Mouse (Mus musculus) liver, adult 2 months (tissue): ENCODE measurements around the gene Umps. TPM values are rescaled to one million over a fixed set of nuclear protein-coding genes. Genes with fewer than 3 reads are reported as not detected.
A peak's percentile ranks its signal among the peaks of the same experiment; 100 is the strongest.

ENCODE experiments used
- DNase-seq: peaks from one replicate; pipeline ENCODE4 v3.0.0-alpha.2; 2011; ENCODE audit warnings: low read depth, low spot score; ENCODE audit errors: extremely low read depth
- H3K27ac ChIP-seq: fragments of 200-500 bp; replicated peaks from 2 replicates; pipeline ENCODE4 v1.5.1; 2012; ENCODE audit warnings: low read depth, mild to moderate bottlenecking, control low read depth, inconsistent platforms, low read length; ENCODE audit not compliant: insufficient read depth
- H3K27me3 ChIP-seq: fragments of 200-500 bp; 2 replicates; pipeline ENCODE4 v1.6.1; 2012; ENCODE audit warnings: mild to moderate bottlenecking, moderate library complexity, low read length, inconsistent platforms; ENCODE audit not compliant: control insufficient read depth, insufficient read depth
- H3K36me3 ChIP-seq: fragments of 200-500 bp; 2 replicates; pipeline ENCODE4 v1.6.1; 2012; ENCODE audit warnings: low read length, inconsistent platforms; ENCODE audit not compliant: control insufficient read depth, insufficient read depth
- H3K4me1 ChIP-seq: fragments of 200-500 bp; 2 replicates; pipeline ENCODE4 v1.6.1; 2011; ENCODE audit warnings: low read length; ENCODE audit not compliant: control insufficient read depth, insufficient read depth
- H3K4me3 ChIP-seq: fragments of 200-500 bp; 2 replicates; pipeline ENCODE4 v1.5.1; 2011; ENCODE audit warnings: low read depth, mild to moderate bottlenecking, control low read depth, low read length, moderate library complexity; ENCODE audit not compliant: insufficient read depth
- H3K79me2 ChIP-seq: fragments of 200-500 bp; 2 replicates; pipeline ENCODE4 v1.6.1; 2012; ENCODE audit warnings: inconsistent platforms, mild to moderate bottlenecking, low read length, moderate library complexity; ENCODE audit not compliant: control insufficient read depth, insufficient read depth
- H3K9ac ChIP-seq: fragments of 200-500 bp; 2 replicates; pipeline ENCODE4 v1.6.1; 2012; ENCODE audit warnings: low read depth, mild to moderate bottlenecking, control low read depth, inconsistent platforms, low read length
- CTCF ChIP-seq: fragments of 200-500 bp; IDR thresholded peaks from 2 replicates; pipeline ENCODE4 v1.5.1; 2011; ENCODE audit warnings: low read depth, low read length, control low read depth
- POLR2A ChIP-seq: fragments of 200-500 bp; IDR thresholded peaks from 2 replicates; pipeline ENCODE4 v1.6.1; 2011; ENCODE audit warnings: low read length, control low read depth; ENCODE audit not compliant: insufficient read depth; ENCODE audit errors: extremely low read depth
- WGBS: fragments of 180-500 bp; shearing (Covaris S2); methylation state at CpG from one replicate; pipeline ENCODE4 v1.1.7; 2018; 5-methylcytosine and 5-hydroxymethylcytosine counted together
- polyA plus RNA-seq: library from polyadenylated mRNA; depleted of rRNA; stranded (reverse); fragments of >200 nt; gene quantifications from 2 replicates; pipeline ENCODE4 v1.2.3, GENCODE M21; 2012
- total RNA-seq: library from RNA; depleted of rRNA; stranded (reverse); fragments of >200 nt; gene quantifications from 2 replicates; pipeline ENCODE4 v1.2.3, GENCODE M21; 2014

Umps gene
- total and polyA plus RNA-seq, 2 experiments: 12.9 to 26.5 TPM

DNA sequence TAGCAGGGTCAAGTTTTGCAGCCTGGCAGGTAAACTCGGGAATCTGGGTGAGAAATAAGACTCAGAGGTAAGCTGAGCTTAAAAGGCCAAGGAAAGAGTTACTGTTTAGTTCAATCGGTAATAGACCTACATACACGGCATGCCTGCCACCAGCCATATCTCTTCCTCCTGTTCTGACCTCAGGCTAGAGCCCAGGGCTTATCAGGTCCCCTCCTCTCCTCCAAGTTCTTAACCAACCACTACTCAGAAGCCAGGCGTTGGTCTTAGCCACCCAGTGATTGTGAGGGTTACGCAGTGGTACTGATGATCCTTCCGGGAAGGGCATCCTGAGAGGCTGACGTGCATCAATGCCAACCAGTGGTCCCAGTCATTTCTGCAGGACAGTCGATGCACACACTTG, 43.1 kb downstream of the Umps start:
- no peak overlapping the region for H3K9ac ChIP-seq
- H3K27me3 ChIP-seq: no peaks in the 10 kb centered on the region
- peaks cover 3% of the 10 kb centered on the region; the same call in 1 of the 2 replicates for H3K79me2 ChIP-seq
- no peaks in the 10 kb centered on the region for H3K36me3 ChIP-seq
- WGBS: 97% methylated on average over 8 of the region's 8 CpGs
- TF ChIP-seq POLR2A (no peak), CTCF (no peak)
- DNase-seq: no peak
- H3K4me3 ChIP-seq: no peak overlapping the region
- no peak overlapping the region for H3K27ac ChIP-seq
- H3K4me1 ChIP-seq: peaks cover 1% of the 10 kb centered on the region; the same call in 1 of the 2 replicates

DNA sequence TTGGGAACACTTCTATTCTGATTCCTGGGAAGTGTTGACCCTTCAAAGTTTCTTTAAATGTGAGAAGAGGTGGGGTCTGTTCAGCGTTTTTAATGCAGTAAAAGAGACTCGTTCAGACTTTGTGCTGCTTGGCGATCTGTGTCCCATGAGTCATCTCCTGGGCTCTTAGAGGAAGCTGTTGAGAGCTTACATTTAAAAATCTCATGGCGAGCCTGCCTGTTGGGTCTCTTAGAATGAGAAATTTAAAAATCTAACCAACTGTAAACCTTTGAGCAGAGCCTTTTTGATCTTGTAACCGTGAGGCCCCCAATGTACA, 43.9 kb downstream of the Umps start:
- no peaks in the 10 kb centered on the region for H3K36me3 ChIP-seq
- H3K4me1 ChIP-seq: peaks cover 1% of the 10 kb centered on the region; the same call in 1 of the 2 replicates
- WGBS: 77% methylated on average over 5 of the region's 5 CpGs
- no peaks in the 10 kb centered on the region for H3K27me3 ChIP-seq
- peaks cover 3% of the 10 kb centered on the region; the same call in 1 of the 2 replicates for H3K79me2 ChIP-seq
- H3K4me3 ChIP-seq: no peak overlapping the region
- H3K9ac ChIP-seq: no peak overlapping the region
- no peak for DNase-seq
- TF ChIP-seq POLR2A: no peak
- no peak for TF ChIP-seq CTCF
- H3K27ac ChIP-seq: no peak overlapping the region

DNA sequence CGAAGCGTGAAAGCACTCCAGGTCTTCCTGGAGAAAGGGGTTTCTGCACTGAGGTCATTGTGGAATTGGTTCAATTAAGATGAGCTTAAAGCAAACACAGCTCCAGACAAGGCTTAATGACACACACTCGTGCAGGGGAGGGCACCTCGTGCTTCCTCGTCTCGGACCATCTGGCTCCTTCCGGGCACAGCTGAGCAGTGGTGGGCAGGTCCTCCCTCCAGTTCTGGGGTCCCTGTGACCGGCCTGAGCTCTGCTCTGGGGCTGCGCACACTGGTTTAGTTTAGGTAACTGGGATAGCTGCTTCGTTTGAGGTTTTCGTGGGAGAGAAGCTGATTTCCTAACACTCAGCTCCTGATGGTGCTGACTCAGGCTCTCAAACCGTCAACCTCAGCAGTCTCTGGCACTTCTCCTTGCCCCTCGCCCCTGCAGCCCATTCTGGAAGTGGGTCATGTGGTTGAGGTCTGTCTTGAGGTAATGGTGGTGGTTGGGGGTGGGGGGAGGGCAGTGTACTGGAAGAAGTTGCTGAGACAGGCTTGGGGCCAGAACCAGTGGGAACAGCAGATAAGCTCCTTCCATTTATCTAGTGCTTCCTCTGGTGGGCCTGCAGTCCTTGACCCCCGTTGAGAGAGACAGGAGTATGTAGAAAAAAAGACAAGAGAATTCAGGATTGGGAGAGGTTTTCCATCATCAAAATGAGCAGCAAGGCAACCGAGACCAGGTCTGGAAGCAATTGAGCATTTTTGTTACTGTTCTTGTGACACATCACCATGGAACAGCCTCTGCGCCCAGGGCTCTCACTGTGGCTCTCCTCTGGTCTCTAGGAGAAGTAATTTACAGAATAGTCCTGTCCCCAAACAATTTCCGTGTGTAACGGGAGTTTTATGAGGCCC, 44.5 kb downstream of the Umps start:
- no peaks in the 10 kb centered on the region for H3K36me3 ChIP-seq
- H3K4me1 ChIP-seq: peaks cover 2% of the 10 kb centered on the region; the same call in 1 of the 2 replicates
- TF ChIP-seq CTCF (no peak), POLR2A (no peak)
- WGBS: 76% methylated on average over 18 of the region's 18 CpGs
- no peaks in the 10 kb centered on the region for H3K27me3 ChIP-seq
- H3K4me3 ChIP-seq: no peak overlapping the region
- DNase-seq: peak; percentile 37
- H3K27ac ChIP-seq: peak overlapping the region; percentile 10
- peaks cover 3% of the 10 kb centered on the region; the same call in 1 of the 2 replicates for H3K79me2 ChIP-seq
- no peak overlapping the region for H3K9ac ChIP-seq

DNA sequence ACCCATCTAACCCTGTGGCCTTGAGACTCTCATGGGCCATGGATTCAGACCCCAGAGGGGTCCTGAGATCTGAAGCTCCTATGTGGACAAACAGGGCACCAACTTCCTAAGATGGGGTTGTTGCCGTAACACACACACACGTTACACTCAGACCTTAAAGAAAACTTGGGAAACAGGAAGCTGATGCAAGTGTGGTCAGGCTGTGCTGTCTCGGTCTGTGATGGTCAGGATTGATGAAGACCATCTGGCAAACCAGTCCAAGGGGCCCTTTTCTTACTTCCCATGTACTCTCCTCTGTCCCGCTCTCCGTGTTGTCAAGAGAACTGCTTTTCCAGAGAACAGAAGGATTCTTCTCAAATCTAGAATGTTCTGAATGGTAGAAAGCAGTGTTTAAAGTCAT, 45.3 kb downstream of the Umps start:
- H3K36me3 ChIP-seq: no peaks in the 10 kb centered on the region
- TF ChIP-seq POLR2A (no peak), CTCF (no peak)
- DNase-seq: no peak
- peaks cover 3% of the 10 kb centered on the region; the same call in 1 of the 2 replicates for H3K79me2 ChIP-seq
- no peak overlapping the region for H3K4me3 ChIP-seq
- H3K4me1 ChIP-seq: peaks cover 9% of the 10 kb centered on the region
- H3K9ac ChIP-seq: no peak overlapping the region
- no peak overlapping the region for H3K27ac ChIP-seq
- 81% methylated on average over 5 of the region's 5 CpGs for WGBS
- no peaks in the 10 kb centered on the region for H3K27me3 ChIP-seq

DNA sequence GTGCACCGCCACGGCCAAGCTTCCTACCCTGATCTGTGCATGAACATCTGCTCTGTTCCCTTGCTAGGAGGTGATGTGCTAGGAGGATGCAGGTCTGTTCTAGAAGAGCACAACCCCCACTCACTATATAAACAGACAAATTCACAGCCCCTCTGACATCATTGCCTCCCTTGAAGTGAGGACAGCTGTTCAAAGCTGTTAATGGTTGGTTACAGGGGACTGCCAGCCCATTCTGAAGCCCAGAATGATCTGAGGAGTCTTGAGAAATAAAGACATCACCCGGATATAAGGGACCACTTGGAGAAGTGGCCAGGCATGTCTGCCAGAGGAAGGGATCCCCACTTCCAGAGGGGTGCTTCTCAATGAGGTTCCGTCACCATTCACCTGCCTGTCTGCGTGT, 48.9 kb downstream of the Umps start:
- Histone ChIP-seq H3K4me1 (peaks cover 13% of the 10 kb centered on the region), H3K4me3 (no peak overlapping the region), H3K36me3 (no peaks in the 10 kb centered on the region), H3K9ac (no peak overlapping the region), H3K79me2 (no peaks in the 10 kb centered on the region; the same call in 1 of the 2 replicates), H3K27ac (no peak overlapping the region), H3K27me3 (no peaks in the 10 kb centered on the region)
- 98% methylated on average over 5 of the region's 5 CpGs for WGBS
- TF ChIP-seq POLR2A: no peak
- no peak for TF ChIP-seq CTCF
- DNase-seq: no peak

DNA sequence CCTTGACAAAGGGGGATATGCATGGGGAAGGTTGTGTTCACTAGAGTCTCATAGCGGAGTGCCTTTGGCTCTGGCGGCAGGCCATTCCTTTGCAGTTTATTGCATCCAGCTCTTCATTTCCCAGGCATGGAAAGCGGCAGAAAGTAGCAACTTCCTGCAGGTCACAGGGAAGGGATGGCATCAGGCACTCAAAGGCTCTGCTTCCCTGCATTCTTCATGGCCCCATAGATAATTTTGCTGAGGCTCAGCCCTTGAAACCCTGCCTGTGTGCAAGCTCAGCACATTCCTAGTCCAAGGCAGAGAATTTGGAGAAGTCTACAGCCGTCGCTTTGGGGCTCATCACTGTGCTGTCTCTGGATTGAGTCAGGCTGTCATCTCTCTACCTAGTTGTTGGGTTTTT, 49.4 kb downstream of the Umps start:
- peak overlapping the region; percentile 81 for H3K27ac ChIP-seq
- DNase-seq: no peak
- no peak overlapping the region for H3K9ac ChIP-seq
- H3K36me3 ChIP-seq: no peaks in the 10 kb centered on the region
- no peak overlapping the region for H3K4me3 ChIP-seq
- H3K4me1 ChIP-seq: peaks cover 16% of the 10 kb centered on the region
- TF ChIP-seq CTCF (no peak), POLR2A (no peak)
- H3K27me3 ChIP-seq: no peaks in the 10 kb centered on the region
- WGBS: 49% methylated on average over 5 of the region's 5 CpGs
- no peaks in the 10 kb centered on the region; the same call in 1 of the 2 replicates for H3K79me2 ChIP-seq
